8 mouse cellular contexts compared by ENCODE assay signal in genomic region chr15:97963329-97963988, GRCm38 (mm10). TPM values are rescaled to one million over a fixed set of nuclear protein-coding genes. Genes with fewer than 3 reads are reported as not detected.
DNase-seq lines count a peak whose midpoint lies in the region; ATAC-seq and TF ChIP-seq lines count a peak whose summit lies in the region.

No protein-coding gene starts in this region.

- no peaks in the 10 kb centered on the region for H3K9me3 ChIP-seq in kidney, embryonic 16.5 days (ENCODE audit: low read length)
- H3K9me3 ChIP-seq in ES-E14 (ENCODE audit: control insufficient read depth, insufficient read depth, low read depth, low read length) = no peaks in the 10 kb centered on the region
- H3K9me3 ChIP-seq in embryonic facial prominence, embryonic 12.5 days = no peaks in the 10 kb centered on the region
- H3K9me3 ChIP-seq in intestine, postnatal 0 days (ENCODE audit: control insufficient read depth) = no peaks in the 10 kb centered on the region
- no peaks in the 10 kb centered on the region for H3K9me3 ChIP-seq in neural tube, embryonic 12.5 days

- peak overlapping the region; percentile 73 for H3K27ac ChIP-seq in kidney, embryonic 16.5 days (ENCODE audit: low read length)
- H3K27ac ChIP-seq in ES-E14 (ENCODE audit: insufficient read depth, low read depth, low read length, poor library complexity, severe bottlenecking) = no peak overlapping the region
- peak overlapping the region; percentile 61; the same call in 1 of the 2 replicates for H3K27ac ChIP-seq in embryonic facial prominence, embryonic 12.5 days
- H3K27ac ChIP-seq in intestine, postnatal 0 days (ENCODE audit: low read depth, low read length) = no peak overlapping the region; the same call in 1 of the 2 replicates
- H3K27ac ChIP-seq in neural tube, embryonic 12.5 days = no peak overlapping the region

- in situ Hi-C loops in ES-E14 (cut with MboI; ENCODE audit: low sequenced_read_pairs in 2 of 2, unreplicated experiment in 2 of 2) = no loop called here

- peak overlapping the region; percentile 72 for H3K9ac ChIP-seq in kidney, embryonic 16.5 days (replicated peaks; ENCODE audit: low read length)
- H3K9ac ChIP-seq in ES-E14 (ENCODE audit: insufficient read depth, low read depth, low read length, poor library complexity, severe bottlenecking) = peak overlapping the region; percentile 79
- peak overlapping the region; percentile 58 for H3K9ac ChIP-seq in embryonic facial prominence, embryonic 12.5 days
- H3K9ac ChIP-seq in intestine, postnatal 0 days (ENCODE audit: low read depth, low read length) = peak overlapping the region; percentile 56
- H3K9ac ChIP-seq in neural tube, embryonic 12.5 days = peak overlapping the region; percentile 56

- no peak for ATAC-seq in kidney, embryonic 16.5 days (ENCODE audit: low FRiP score, low TSS enrichment)
- no peak for ATAC-seq in embryonic facial prominence, embryonic 12.5 days (ENCODE audit: insufficient number of reproducible peaks, insufficient read depth, low FRiP score, low TSS enrichment)
- ATAC-seq in intestine, postnatal 0 days = no peak
- peak; percentile 10; the same call in 1 of the 2 replicates for ATAC-seq in neural tube, embryonic 12.5 days (ENCODE audit: low FRiP score, low read depth)

- no peak for DNase-seq in kidney, postnatal 36 days
- DNase-seq in ES-E14 (ENCODE audit: low read depth, low spot score) = no peak
- DNase-seq in right cerebral cortex, postnatal 10 days (ENCODE audit: low spot score in 2 of 2) = no peak
- no peak for DNase-seq in gastrocnemius, adult 18-20 months (ENCODE audit: low spot score)

- peak; percentile 45 for TF ChIP-seq CTCF in intestine, postnatal 0 days (IDR thresholded peaks at IDR 0.05; ENCODE audit: low read depth)

- H3K4me1 ChIP-seq in kidney, embryonic 16.5 days (ENCODE audit: insufficient read depth, low read length) = peaks cover 6% of the 10 kb centered on the region
- H3K4me1 ChIP-seq in ES-E14 (ENCODE audit: control insufficient read depth in 2 of 2, insufficient read depth in 2 of 2, low read length in 2 of 2, poor library complexity in 1 of 2) = peaks cover 0 to 3% of the 10 kb centered on the region in 2 experiments; a peak in 1 of 4 replicates
- H3K4me1 ChIP-seq in embryonic facial prominence, embryonic 12.5 days = 0 out of 2 replicates have a peak, but pooled peaks cover 8% of the 10 kb centered on the region
- no peaks in the 10 kb centered on the region for H3K4me1 ChIP-seq in intestine, postnatal 0 days (replicated peaks; ENCODE audit: control insufficient read depth, insufficient read depth, low read length)
- peaks cover 6% of the 10 kb centered on the region for H3K4me1 ChIP-seq in neural tube, embryonic 12.5 days

- H3K36me3 ChIP-seq in kidney, embryonic 16.5 days (ENCODE audit: insufficient read depth, low read length) = no peaks in the 10 kb centered on the region
- no peaks in the 10 kb centered on the region for H3K36me3 ChIP-seq in ES-E14 (ENCODE audit: control insufficient read depth, insufficient read depth, low read length, poor library complexity, severe bottlenecking)
- H3K36me3 ChIP-seq in embryonic facial prominence, embryonic 12.5 days = no peaks in the 10 kb centered on the region
- H3K36me3 ChIP-seq in intestine, postnatal 0 days (ENCODE audit: control insufficient read depth, insufficient read depth) = no peaks in the 10 kb centered on the region; the same call in 1 of the 2 replicates
- no peaks in the 10 kb centered on the region for H3K36me3 ChIP-seq in neural tube, embryonic 12.5 days

- peak overlapping the region; percentile 85 for H3K4me2 ChIP-seq in kidney, embryonic 16.5 days (replicated peaks; ENCODE audit: low read depth, low read length)
- H3K4me2 ChIP-seq in embryonic facial prominence, embryonic 12.5 days (replicated peaks) = peak overlapping the region; percentile 84
- H3K4me2 ChIP-seq in intestine, postnatal 0 days (replicated peaks; ENCODE audit: low read depth) = peak overlapping the region; percentile 94
- H3K4me2 ChIP-seq in neural tube, embryonic 12.5 days (replicated peaks) = peak overlapping the region; percentile 81

- 9% methylated on average over 13 of the region's 13 CpGs for WGBS in kidney, embryonic 16.5 days
- 9% methylated on average over 13 of the region's 13 CpGs for whole genome bisulfite sequencing in embryonic facial prominence, embryonic 12.5 days
- 10% methylated on average over 13 of the region's 13 CpGs for WGBS in intestine, postnatal 0 days
- WGBS in neural tube, embryonic 12.5 days = 8% methylated on average over 13 of the region's 13 CpGs

- peak overlapping the region; percentile 66 for H3K4me3 ChIP-seq in kidney, embryonic 16.5 days (ENCODE audit: low read length)
- peak overlapping the region; percentile 50 to 60 for H3K4me3 ChIP-seq in ES-E14 (ENCODE audit: insufficient read depth in 1 of 2, low read depth in 1 of 2, low read length in 2 of 2, poor library complexity in 1 of 2, severe bottlenecking in 1 of 2)
- peak overlapping the region; percentile 56 for H3K4me3 ChIP-seq in embryonic facial prominence, embryonic 12.5 days
- peak overlapping the region; percentile 72 for H3K4me3 ChIP-seq in intestine, postnatal 0 days (ENCODE audit: low read depth, low read length)
- H3K4me3 ChIP-seq in neural tube, embryonic 12.5 days = peak overlapping the region; percentile 57

- no peaks in the 10 kb centered on the region for H3K27me3 ChIP-seq in kidney, embryonic 16.5 days (ENCODE audit: insufficient read depth, low read length)
- H3K27me3 ChIP-seq in embryonic facial prominence, embryonic 12.5 days = no peaks in the 10 kb centered on the region
- H3K27me3 ChIP-seq in intestine, postnatal 0 days (replicated peaks; ENCODE audit: control insufficient read depth, insufficient read depth, low read length) = no peaks in the 10 kb centered on the region
- H3K27me3 ChIP-seq in neural tube, embryonic 12.5 days (replicated peaks) = no peaks in the 10 kb centered on the region

TF ChIP-seq in ES-E14, 5 proteins besides CTCF, POLR2A, EP300 and RAD21:
- TF ChIP-seq HCFC1 (IDR thresholded peaks at IDR 0.05; ENCODE audit: borderline replicate concordance, insufficient read depth, low read length) (no peak), CHD2 (IDR thresholded peaks at IDR 0.05; ENCODE audit: low read depth, low read length) (no peak), MAFK (IDR thresholded peaks at IDR 0.05; ENCODE audit: insufficient read depth, low read depth, low read length) (no peak), ZC3H11A (IDR thresholded peaks at IDR 0.05; ENCODE audit: borderline replicate concordance, low read depth, low read length) (no peak), ZNF384 (IDR thresholded peaks at IDR 0.05; ENCODE audit: low read depth, low read length) (no peak)

RNA-seq across cellular contexts. Expression of gene Tmem106c, which starts 0.5 kb away (rescaled TPM):
- polyA plus RNA-seq in kidney, embryonic 16.5 days (2015; fragmentation: Nextera tagmentation; extraction: Ambion mirVana) = 56.0 and 61.3 TPM in 2 replicates
- 20.2 TPM in 2 replicates for total RNA-seq in ES-E14 (2012; rRNA removed)
- 35.9 and 37.6 TPM in 2 replicates for polyA plus RNA-seq in embryonic facial prominence, embryonic 12.5 days (2016; fragmentation: Nextera tagmentation; extraction: Ambion mirVana)
- 33.3 and 36.7 TPM in 2 replicates for polyA plus RNA-seq in intestine, postnatal 0 days (2015; fragmentation: Nextera tagmentation; extraction: Ambion mirVana)
- 50.2 and 50.8 TPM in 2 replicates for polyA plus RNA-seq in neural tube, embryonic 12.5 days (2016; fragmentation: Nextera tagmentation; extraction: Ambion mirVana)
- 1 to 10 TPM; 5.8 to 7.4 TPM for total RNA-seq in gastrocnemius, adult 18-20 months (2021)

RNA-seq across cellular contexts. Expression of gene Col2a1, which starts 41.0 kb away (rescaled TPM):
- 19.0 and 19.5 TPM in 2 replicates for polyA plus RNA-seq in kidney, embryonic 16.5 days (2015; fragmentation: Nextera tagmentation; extraction: Ambion mirVana)
- total RNA-seq in ES-E14 (2012; rRNA removed) = 9.5 and 10.9 TPM in 2 replicates
- polyA plus RNA-seq in embryonic facial prominence, embryonic 12.5 days (2016; fragmentation: Nextera tagmentation; extraction: Ambion mirVana) = 377 and 433 TPM in 2 replicates
- polyA plus RNA-seq in intestine, postnatal 0 days (2015; fragmentation: Nextera tagmentation; extraction: Ambion mirVana) = 0.09 TPM in 1 of 2 replicates, not detected in the other
- 182 and 193 TPM in 2 replicates for polyA plus RNA-seq in neural tube, embryonic 12.5 days (2016; fragmentation: Nextera tagmentation; extraction: Ambion mirVana)
- under 1 TPM; 0.19 to 0.37 TPM for total RNA-seq in gastrocnemius, adult 18-20 months (2021)

RNA-seq across cellular contexts. Expression of gene Vdr, which starts 53.0 kb away (rescaled TPM):
- 9.6 and 10.5 TPM in 2 replicates for polyA plus RNA-seq in kidney, embryonic 16.5 days (2015; fragmentation: Nextera tagmentation; extraction: Ambion mirVana)
- 0.11 and 0.22 TPM in 2 replicates for total RNA-seq in ES-E14 (2012; rRNA removed)
- 0.60 and 0.97 TPM in 2 replicates for polyA plus RNA-seq in embryonic facial prominence, embryonic 12.5 days (2016; fragmentation: Nextera tagmentation; extraction: Ambion mirVana)
- polyA plus RNA-seq in intestine, postnatal 0 days (2015; fragmentation: Nextera tagmentation; extraction: Ambion mirVana) = 6.5 and 7.0 TPM in 2 replicates
- polyA plus RNA-seq in neural tube, embryonic 12.5 days (2016; fragmentation: Nextera tagmentation; extraction: Ambion mirVana) = 0.09 and 0.41 TPM in 2 replicates
- under 1 TPM; 0.09 TPM for total RNA-seq in gastrocnemius, adult 18-20 months (2021)

Comparison
In these comparisons a context has a peak if more than half of its experiments do, and no peak if none do; other contexts are left out.
1. H3K27ac ChIP-seq: peak in kidney, embryonic 16.5 days (single experiment) and embryonic facial prominence, embryonic 12.5 days (single experiment); none in ES-E14 (single experiment), intestine, postnatal 0 days (single experiment) and neural tube, embryonic 12.5 days (single experiment).
2. RNA of gene Col2a1, which starts 41.0 kb away (polyA plus RNA-seq): 377 to 433 TPM in embryonic facial prominence, embryonic 12.5 days, 182 to 193 TPM in neural tube, embryonic 12.5 days and 19.0 to 19.5 TPM in kidney, embryonic 16.5 days; 0.09 TPM in intestine, postnatal 0 days; every median in the first group is over 10 times any median in the second.
3. Peak in every context shown above with its lines, with median percentiles within 50 percentile points of each other: H3K4me2 ChIP-seq, H3K4me3 ChIP-seq and H3K9ac ChIP-seq.